Mouse (Mus musculus) embryo, embryonic 10 days (tissue): ENCODE data around the gene Grhpr.
"Not testable (repeated sequence)": the region's sequence is repeated elsewhere in the genome, so short reads cannot be mapped to it uniquely, and the experiment has no call there.

ENCODE experiments used
- DNase-seq: peaks from one replicate; pipeline ENCODE4 v3.0.0-alpha.2; 2015; ENCODE audit warnings: low spot score

Gene Grhpr

DNA sequence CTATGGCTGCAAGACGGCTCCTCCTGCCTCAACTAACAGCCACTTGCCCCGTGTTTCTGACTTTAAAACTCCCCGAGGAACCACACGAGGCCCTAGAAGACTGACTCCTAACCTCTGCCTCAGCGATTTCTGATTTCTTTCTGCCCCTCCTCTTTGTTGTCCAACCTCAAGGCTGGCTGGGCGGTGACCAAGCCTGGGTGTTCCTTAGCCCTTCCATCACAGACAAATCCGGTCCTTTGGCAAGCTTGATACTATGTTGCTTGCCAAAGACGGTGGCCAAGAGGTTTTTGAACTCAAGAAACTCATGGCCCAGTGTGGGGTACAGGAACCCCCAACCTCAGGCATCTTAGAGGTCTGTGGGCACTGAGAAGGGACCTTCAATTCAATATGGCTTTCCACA, 6.9 kb upstream of the Grhpr start:
- no peak for DNase-seq

DNA sequence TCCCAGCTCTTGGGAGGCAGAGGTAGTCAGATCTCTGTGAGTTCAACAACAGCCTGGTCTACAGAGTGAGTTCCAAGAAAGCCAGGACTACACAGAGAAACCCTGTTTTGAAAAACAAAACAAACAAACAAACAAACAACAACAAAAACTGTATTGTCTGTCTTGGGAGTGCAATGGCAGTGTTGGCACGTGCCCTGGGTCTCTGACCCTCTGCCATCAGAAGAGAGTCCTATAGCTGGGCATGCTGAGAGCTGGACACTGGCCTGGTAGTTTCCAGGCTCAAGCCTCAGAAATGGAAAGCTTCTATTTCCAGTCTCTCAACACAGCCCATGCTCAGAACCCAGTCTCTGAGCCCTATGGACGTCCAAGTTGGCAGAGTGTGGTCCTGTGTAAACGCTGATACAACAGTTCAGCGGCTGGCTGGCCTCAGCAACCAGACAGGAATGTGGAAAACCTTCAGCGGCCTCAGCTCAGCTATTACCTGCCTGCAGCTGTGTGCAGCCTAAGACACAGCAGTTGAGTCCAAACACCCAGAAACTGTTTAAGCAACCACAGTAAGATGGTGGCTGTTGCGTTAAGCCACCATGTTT, 5.1 kb upstream of the Grhpr start:
- DNase-seq, result no peak

DNA sequence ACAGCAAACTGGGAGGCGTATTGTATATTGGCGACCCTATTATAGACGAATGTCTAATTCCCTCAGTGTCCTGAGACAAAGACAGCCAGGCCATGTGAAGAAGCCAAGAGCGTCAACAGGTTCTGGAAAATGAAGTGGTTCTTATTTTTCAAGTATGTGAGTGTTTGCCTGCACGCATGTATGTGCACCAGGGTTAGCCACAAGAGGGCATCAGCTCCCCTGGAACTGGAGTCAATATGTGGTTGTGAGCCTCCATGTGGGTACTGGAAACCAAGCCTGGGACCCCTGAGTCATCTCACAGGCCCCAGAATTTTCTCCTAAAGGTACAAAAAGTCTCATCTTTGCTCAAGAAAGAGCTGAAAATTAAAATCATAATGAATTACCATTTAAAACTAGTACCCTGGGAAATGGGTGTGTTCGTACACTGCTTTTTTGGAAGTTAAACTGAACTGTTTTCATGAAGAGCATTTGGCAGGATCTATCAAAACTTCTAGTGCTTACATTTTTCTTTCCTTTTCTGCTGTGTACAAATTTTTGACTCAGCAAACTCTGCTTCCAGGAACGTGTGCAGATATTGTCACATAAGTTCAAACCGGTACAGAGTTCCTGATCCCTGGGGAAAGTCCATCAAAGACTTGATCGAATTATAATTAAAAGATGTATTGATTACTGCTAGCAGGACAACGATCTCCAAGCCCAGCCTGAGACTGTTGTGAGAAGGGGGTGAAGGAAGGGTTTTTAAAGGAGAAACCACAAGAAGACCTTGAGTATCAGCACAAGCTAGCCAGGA, 4.1 kb upstream of the Grhpr start:
- no peak for DNase-seq

DNA sequence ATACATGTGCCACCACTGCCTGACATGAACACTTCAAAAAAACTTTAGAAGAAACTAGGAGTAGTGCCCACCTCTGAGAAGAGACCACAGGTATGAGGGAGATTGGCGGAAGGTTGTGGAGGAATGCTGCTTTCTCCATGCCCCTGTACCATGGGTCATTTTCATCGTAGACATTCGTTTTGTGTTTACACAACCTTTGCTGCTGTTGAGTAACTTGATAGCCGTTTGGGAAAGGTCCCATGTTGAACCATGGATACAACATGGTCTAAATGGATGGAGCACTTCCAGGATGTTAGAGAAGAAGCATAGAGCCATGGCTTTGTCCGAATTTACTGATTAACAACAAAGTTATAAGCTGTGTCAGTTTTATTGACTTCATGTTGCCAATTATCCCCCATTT, 3.0 kb upstream of the Grhpr start:
- no peak for DNase-seq

DNA sequence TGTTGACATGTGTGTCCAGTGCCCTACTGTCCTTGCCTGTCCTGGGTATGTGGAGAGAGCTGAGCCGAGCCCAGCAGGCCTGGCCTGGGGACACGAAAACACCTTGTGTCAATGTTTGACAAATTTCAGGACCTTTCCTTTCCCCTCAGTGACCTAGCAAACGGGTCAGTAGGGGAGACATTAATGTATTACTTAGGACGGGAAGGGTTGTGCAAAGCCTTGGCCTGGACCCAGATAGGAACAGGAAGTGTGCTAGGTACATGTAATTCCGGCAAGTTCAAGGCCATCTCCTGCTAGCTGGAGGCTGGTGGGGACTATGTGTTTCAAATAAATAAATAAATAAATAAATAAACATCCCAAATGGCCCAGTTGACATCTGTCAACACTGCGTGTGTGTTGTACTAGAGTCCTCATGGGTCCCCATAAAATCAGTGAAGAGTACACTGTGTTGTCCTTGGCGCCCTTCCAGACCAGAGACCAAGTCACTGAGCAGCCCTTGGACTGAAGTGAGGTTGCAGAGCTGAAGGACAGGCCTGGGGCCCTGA, 1.3 kb upstream of the Grhpr start:
- DNase-seq, result no peak

DNA sequence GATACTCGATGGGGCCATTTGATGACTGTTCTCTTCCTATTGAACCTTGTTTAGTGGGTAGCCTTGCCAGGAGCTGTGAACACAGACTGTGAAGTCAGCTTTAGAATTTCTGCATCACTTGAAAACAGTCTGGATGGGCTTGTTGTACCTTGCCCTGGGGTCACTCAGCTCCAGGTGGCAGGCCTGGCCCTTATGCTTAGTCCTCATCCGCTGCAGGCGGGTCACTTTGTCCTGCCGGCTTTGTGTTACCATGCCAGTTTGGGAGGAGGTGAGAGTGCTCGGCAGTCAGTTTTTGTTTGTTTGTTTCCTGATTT, 736 bp downstream of the Grhpr start:
- no peak for DNase-seq

DNA sequence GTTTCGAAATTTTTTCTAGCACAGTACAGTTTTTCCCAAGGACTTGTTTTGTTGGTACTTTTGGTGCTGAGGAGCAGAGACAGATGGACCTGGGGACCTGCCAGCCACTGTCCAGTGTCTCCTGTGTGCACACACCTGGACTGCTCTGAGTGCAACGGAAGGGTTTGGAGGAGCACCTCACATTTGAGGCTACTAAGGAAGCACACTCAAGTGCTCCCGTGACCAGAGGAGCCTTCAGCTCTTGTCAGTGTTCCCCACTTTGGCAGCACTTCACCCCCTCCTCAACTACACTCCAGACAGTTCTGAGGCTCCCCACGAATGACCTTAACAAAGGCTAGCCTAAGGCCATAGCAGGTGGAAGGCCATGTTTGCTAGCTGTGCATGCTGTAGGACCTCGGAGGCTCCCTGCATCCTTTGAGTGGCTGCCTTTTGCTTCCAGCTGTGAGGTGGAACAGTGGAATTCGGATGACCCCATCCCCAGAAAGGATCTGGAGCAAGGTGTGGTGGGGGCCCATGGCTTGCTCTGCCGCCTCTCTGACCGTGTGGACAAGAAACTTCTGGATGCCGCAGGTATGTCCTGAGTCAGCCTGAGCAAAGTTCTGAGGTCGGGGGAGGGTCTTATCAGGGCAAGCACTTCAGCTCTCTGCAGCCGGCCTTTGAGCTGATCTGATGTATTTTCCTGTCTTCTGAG, 1.4 kb downstream of the Grhpr start:
- DNase-seq, result no peak

DNA sequence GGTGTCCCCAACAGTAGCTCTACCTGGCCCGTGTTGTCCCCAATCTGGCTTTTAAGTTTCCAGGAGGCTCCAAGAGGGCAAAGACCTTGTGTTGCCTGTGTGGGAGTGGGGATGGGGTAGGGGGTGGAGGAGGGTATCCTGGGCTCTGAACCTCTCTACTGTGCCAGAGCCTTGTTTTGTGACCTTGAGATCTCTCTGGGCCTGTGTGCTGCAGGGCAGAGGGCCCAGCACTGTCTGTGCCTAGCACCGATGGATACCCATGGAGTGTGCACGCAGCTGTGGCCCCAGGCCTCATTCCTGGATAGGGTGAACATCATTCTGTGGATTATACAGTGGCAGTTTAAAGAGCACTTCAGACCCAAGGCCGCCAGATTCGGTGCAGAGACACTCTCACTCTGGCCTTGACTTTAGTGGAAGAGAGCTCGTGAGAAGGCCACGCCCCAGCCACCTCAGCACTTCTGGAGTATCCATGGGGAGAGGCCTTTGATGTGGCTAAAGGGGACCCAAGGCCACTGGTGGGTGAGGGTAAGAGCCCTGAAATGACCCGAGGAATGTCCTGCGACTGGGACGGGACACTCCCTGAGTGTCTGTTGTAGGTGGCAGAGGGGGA, 2.0 kb downstream of the Grhpr start:
- no peak for DNase-seq

DNA sequence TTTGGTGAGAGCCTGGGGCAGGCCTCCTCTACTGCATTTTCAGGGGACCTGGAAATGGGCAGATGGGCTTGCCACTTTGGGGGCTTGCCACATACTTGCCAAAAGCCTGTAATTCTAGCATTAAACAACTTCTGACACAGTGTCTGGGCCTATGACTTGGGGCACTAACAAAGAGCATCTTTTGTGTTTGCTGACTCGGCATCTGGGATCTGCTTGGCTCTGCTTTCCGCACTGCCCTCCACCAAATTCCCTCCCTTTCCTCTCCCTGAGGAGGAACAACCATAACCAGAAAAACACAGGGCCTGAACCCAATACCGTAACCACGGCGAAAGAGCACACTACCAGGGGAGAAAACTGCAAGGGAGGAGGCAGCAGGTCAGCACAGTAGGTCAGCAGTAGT, 9.4 kb downstream of the Grhpr start:
- DNase-seq, result no peak

DNA sequence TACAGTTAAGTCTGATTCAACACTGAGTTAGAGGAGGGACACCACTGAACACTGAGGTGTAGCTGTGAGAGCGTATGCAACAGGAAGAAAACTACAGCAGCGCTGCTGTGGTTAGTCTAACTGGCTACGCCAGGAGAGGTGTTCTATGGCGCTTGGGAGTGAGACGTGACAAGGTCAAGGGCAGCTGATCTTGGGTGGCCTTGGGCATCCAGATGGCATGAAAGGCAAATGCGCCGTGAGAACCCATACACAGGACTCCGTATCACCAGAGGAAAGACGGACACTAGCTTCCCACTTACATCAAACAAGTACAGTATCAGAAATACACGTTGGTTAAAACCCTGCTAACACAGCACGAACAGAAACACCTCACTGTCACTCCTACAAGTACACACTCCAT, 11.1 kb downstream of the Grhpr start:
- not testable (repeated sequence) for DNase-seq

DNA sequence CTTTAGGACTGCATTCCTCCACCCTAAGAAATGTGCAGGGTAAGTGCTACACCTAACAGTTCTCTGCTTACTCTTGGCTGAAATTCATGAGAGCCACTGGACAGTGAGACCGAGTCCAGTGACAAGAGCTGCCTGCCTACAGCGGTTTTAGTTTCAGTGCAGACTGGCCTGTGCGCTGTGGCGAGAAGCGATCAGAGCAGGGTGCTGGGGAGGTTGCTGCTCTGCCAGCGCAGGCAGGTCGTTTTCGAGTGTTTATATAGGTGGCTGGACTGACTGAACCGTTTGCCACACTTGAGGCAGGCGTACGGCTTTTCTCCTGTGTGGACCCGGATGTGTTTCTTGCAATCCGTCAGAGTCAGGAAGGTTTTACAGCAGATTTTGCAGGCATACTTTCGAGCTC, 12.0 kb downstream of the Grhpr start:
- not testable (repeated sequence) for DNase-seq

DNA sequence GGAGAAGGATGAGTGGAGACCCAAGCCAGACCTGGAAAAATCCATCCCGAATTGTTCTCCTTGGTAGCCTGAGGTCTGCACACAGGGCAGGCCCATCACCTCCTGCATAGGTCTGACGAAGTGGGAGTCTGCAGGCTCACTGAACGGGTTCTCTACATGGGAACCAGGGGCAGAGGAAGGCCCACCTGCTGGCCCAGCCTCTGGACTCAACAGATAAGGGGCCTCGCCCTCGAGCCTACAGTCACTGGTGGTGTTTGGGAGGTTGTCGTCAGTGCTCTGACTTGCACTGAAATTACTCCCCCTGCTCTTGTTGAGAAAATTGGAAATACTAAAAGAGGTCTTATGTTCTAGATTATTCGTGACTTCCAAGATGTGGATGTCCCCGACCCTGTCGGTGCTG, 12.7 kb downstream of the Grhpr start:
- no peak for DNase-seq

DNA sequence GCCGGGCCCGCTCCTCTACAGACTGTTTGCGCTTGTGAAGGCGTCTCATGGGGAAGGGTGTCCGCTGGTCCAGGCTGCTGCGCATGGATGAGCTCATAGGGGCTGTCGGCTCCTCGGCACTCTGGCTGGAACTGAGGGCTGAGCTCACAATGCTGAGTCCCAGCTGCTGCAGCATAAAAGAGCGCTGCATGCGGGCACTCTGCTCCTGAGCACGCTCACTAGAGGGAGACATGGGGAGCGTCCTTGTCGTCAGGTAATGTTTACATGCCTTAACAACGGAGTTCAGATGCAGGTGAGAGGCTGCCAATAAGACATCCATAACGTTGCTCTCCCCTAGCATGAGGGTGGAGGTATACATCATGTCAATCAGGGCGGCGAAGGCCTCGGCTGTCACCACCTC, 13.6 kb downstream of the Grhpr start:
- DNase-seq, result no peak

DNA sequence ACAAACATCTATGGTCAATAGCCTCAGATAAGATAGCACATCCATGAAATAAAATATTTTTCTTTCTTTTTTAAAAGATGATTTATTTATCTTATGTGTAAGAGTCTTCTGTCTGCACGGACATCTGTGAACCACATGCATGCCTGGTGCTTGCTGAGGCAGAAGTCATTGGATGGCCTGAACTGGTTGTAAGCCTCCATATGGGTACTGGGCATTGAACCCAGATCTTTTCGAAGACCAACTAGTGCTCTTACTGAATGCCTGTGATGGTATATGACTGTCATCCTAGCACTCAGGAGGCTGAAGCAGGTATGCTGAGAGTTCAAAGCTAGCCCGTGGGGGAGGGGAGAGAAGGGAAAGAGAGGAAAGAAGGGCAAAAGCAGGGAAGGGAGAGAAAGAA, 16.9 kb downstream of the Grhpr start:
- no peak for DNase-seq

DNA sequence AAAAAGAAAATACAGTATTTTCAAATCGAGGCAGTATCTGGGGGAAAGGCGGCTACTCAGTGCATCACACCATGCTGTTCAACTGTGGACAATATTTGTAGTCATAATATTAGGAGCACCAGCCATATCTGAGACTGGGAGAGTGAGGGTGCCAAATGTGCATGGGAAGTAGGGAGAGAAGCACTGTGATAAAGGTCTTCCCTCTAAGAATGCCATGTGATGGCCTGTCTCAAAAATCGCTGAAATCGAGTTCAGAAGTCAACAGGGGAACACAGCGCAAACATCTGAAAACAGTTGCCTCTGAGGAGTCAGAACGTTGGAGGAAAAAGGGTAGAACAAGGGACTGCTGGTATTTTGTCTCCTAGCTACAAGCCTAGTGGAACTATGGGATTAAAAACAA, 18.8 kb downstream of the Grhpr start:
- DNase-seq, result no peak

DNA sequence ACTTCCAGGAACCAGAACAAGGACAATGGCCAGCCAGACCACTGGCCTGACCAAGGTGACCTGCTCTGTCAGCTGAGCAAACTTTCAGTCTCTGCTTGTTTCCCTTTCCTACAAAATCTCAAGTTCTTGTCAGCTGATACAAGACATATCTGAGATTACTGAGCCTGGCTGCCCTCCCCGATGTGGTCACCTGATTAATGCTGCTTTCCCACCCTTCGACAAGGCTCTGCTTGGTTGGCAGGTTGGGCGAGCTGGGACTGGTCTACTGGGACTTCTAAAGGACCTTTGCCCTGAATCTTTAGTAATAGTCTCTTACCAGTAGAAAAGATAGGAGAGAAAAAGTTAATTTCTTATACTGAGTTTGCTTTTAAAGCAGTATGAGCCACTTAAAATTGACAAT, 24.3 kb downstream of the Grhpr start:
- DNase-seq, result no peak

DNA sequence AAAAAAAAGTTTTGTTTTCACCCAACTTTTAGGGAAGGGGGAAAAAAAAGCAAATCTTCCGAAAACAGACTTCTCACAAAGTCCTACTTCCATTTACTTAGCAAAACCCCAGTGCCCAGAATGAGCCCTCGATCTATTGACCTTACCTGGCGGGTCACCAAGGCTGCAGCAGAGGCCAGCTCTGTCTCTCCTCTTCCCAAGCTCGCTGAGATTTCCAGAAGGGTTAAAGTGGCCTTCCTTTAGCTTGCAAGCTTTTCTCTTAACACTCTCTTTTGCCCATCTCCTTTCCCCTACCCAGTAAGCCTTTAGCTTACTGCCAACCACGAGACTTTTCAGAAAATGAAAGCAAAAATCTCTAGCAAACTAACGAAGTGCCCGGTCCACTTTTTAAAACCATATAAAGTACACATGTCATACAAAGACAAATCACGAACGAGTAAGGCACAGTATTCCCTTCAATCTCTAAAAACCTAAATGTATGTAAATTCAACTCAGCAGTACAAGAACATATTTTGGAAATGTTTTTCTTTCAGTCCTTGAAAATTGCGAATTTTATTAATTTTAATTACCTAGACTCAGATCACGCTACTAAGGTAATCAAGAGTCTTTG, 29.7 kb downstream of the Grhpr start:
- DNase-seq, result peak; percentile 40

DNA sequence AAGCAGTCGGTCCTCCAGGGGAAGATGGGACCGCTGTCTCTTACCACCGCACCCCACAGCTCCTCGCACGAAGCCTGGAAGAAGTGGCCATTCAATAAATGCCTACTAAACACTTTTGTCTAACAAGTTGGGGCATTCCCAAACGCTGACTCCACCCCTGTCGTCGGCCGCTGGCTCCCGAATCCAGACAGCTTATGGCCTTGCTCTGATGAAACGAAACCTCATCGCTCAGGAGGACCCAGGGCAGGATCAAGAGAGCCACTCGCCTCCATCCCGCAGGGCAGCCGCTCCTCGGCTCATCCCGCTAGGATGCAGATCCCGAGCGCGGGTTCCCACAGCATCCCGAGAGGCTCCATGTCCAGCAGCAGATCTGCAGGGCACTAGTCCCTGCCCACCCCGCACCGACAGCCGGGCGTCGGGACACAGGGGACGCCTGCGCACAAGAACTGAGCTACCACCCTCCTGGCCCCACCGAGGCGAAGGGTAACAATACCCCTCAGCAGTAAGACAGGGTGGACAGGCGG, 30.4 kb downstream of the Grhpr start:
- peak; percentile 74 for DNase-seq

DNA sequence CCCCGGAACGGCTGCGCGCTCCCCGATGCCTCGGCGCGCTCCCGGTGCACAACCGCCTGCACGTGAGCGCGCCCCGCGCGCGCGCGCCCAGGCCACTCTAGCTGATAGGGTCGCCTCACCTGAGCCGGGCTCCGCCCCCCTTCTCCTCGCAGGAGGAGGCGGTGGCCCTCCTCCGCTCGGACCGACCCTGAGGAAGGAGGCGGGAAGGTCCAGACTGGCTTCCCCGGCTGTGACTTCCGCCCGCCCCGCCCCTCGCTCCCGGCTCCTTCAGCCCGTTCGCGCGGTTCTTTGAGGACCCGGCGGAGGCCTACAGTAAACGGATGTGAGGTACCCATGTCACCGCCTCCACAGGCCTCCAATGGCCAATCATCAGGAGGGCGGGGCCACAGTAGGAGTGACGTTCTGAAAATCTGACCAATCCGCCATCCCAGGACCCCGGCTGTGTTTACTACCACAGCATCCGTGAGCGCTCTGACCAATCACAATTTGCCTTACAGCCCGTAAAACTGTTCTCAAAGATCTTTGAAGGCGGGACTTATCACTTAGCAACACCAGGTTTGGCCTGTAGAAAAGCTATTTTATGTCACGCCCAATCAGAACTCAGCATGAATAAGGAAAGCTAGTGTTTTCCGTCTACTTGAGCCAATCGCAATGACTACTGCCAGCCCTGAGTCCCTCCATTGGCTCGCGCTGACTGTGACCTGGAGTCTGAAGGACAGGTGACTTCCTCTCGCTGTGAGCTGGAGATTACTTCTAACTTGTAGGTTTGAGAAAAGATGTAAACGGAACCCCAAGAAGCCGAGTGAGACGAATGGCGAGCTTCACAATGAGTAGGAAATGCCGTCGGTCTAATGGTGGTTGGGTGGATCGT, 31.1 kb downstream of the Grhpr start, which contains the start of gene Zbtb5:
Gene Zbtb5, minus strand, starts transcription at position 308 of the 871 bp plus-strand sequence.
- peak; percentile 100 for DNase-seq

DNA sequence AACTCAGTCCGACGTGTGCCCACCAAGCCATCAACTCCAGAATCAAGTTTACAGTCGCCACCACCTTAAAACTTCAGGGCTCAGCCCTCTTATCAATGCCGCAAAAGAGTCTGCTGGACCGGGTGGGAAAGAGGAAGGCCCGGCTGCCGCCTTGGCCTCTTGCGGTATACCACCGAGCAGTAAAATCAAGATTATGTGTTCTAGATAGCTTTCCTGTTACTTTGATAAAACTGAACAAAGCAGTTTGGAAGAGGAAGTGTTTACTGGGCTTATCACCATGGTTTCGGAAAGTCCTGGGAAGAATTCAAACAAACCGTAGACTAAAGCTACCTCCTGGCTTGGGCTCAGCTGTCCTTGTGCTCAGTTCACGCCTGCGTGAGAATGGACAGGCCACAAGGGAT, 31.8 kb downstream of the Grhpr start:
- no peak for DNase-seq

DNA sequence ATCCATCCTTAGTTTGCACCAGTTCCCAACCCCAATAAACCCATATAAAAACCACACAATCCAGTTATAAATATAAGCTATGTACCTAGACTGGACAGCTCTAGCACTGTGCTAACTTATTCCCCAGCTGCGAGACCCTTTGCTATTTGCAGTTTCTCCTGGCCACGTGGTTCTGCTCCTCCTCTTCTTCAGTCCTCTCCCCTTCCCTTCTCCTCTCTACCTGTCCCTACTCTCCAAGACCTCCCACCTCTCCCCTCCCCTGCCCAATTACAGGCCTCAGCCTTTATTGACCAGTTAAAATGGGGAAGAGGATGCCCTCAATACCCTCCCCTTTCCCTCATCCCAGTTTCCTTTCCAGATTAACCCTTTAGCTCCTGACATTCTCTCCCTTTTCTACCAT, 32.3 kb downstream of the Grhpr start:
- DNase-seq, result no peak
